Mouse (Mus musculus) CH12.LX (cell line): ENCODE data around the gene Vmn1r16. TPM values are rescaled to one million over a fixed set of nuclear protein-coding genes. Genes with fewer than 3 reads are reported as not detected.

ENCODE experiments used
- DNase-seq: peaks from one replicate; pipeline ENCODE4 v3.0.0-alpha.2; 2013; ENCODE audit errors: extremely low read depth
- H3K27ac ChIP-seq: 2 replicates; pipeline ENCODE4 v1.5.1; 2012; ENCODE audit warnings: low read depth, mild to moderate bottlenecking, control low read depth, moderate library complexity; ENCODE audit not compliant: insufficient read depth
- H3K27me3 ChIP-seq: replicated peaks from 2 replicates; pipeline ENCODE3; 2012; ENCODE audit warnings: inconsistent platforms
- H3K36me3 ChIP-seq, 2 experiments: replicated peaks in 1 of 2; 2 replicates each; pipeline versions ENCODE3 to v1.6.1; 2012; ENCODE audit warnings: inconsistent platforms in 1 of 2, low read length in 1 of 2, mild to moderate bottlenecking in 1 of 2, mixed read lengths in 1 of 2, moderate library complexity in 1 of 2; ENCODE audit not compliant: control insufficient read depth in 1 of 2, insufficient read depth in 1 of 2
- H3K4me1 ChIP-seq, 2 experiments: 2 replicates each; pipeline ENCODE4 v1.6.1; 2012; ENCODE audit warnings: inconsistent platforms in 1 of 2, moderate library complexity in 1 of 2; ENCODE audit not compliant: insufficient read depth in 2 of 2, control insufficient read depth in 1 of 2
- H3K4me2 ChIP-seq: 2 replicates; pipeline ENCODE4 v1.6.1; 2012; ENCODE audit warnings: low read depth, mild to moderate bottlenecking, control low read depth; ENCODE audit not compliant: poor library complexity, insufficient read depth, severe bottlenecking
- H3K4me3 ChIP-seq, 3 experiments: fragments of 150-350 bp in 1 of 3; sonication (generic) in 1 of 3; replicated peaks in 1 of 3; 2 replicates each; pipeline versions ENCODE3 to v1.5.1; 2011 to 2012; ENCODE audit warnings: low read depth in 2 of 3, low read length in 2 of 3, mild to moderate bottlenecking in 2 of 3, moderate library complexity in 2 of 3, control low read depth in 1 of 3, improper control_type of control experiment in 1 of 3, inconsistent platforms in 1 of 3, mixed read lengths in 1 of 3; ENCODE audit not compliant: poor library complexity in 1 of 3
- H3K79me2 ChIP-seq: replicated peaks from 2 replicates; pipeline ENCODE4 v1.6.1; 2012; ENCODE audit warnings: mild to moderate bottlenecking, moderate library complexity; ENCODE audit not compliant: control insufficient read depth, poor library complexity, insufficient read depth, severe bottlenecking; ENCODE audit errors: extremely low read depth
- H3K9ac ChIP-seq: 2 replicates; pipeline ENCODE4 v1.6.1; 2012; ENCODE audit warnings: low read depth, mild to moderate bottlenecking, control low read depth, moderate library complexity; ENCODE audit not compliant: insufficient read depth
- H3K9me3 ChIP-seq: replicated peaks from 2 replicates; pipeline ENCODE3; 2012; ENCODE audit warnings: low read length, inconsistent platforms, mixed read lengths
- EP300 ChIP-seq: IDR thresholded peaks from 2 replicates; pipeline ENCODE4 v1.6.1; 2011; ENCODE audit warnings: low read length, improper control_type of control experiment
- JUND ChIP-seq: conservative IDR thresholded peaks from 2 replicates; pipeline ENCODE4 v1.6.1; 2011; ENCODE audit warnings: low read depth, low read length, improper control_type of control experiment
- MAX ChIP-seq: IDR thresholded peaks from 2 replicates; pipeline ENCODE4 v1.6.1; 2011; ENCODE audit warnings: low read length, improper control_type of control experiment
- NELFE ChIP-seq: IDR thresholded peaks from 2 replicates; pipeline ENCODE4 v1.6.1; 2011; ENCODE audit warnings: low read depth, low read length, improper control_type of control experiment
- PAX5 ChIP-seq: IDR thresholded peaks from 2 replicates; pipeline ENCODE4 v1.6.1; 2012; ENCODE audit warnings: low read length, inconsistent platforms, mixed read lengths
- POLR2AphosphoS2 ChIP-seq: IDR thresholded peaks from 2 replicates; pipeline ENCODE4 v1.6.1; 2011; ENCODE audit warnings: low read depth, low read length, improper control_type of control experiment
- RAD21 ChIP-seq: IDR thresholded peaks from 2 replicates; pipeline ENCODE4 v1.6.1; 2011; ENCODE audit warnings: low read depth, mild to moderate bottlenecking, low read length, improper control_type of control experiment, moderate library complexity
- RCOR1 ChIP-seq: conservative IDR thresholded peaks from 2 replicates; pipeline ENCODE4 v1.6.1; 2012; ENCODE audit warnings: low read depth, mild to moderate bottlenecking, inconsistent platforms, low read length, improper control_type of control experiment
- TBP ChIP-seq: conservative IDR thresholded peaks from 2 replicates; pipeline ENCODE4 v1.6.1; 2011; ENCODE audit warnings: low read depth, low read length, improper control_type of control experiment
- TCF12 ChIP-seq: IDR thresholded peaks from 2 replicates; pipeline ENCODE4 v1.6.1; 2014; ENCODE audit warnings: low read depth, mild to moderate bottlenecking, inconsistent platforms, low read length, improper control_type of control experiment
- ZC3H11A ChIP-seq: IDR thresholded peaks from 2 replicates; pipeline ENCODE4 v1.6.1; 2012; ENCODE audit warnings: low read depth, mild to moderate bottlenecking, inconsistent platforms, low read length, improper control_type of control experiment
- dilution Hi-C: fragments of 300-500 bp; cut with MboI; formaldehyde crosslinking; loops from 2 replicates; pipeline ENCODE4 v1.14.3; 2020; ENCODE audit warnings: low sequenced_read_pairs; ENCODE audit not compliant: extremely low pct_unique_long_range_greater_than_20kb, extremely low pct_ligation_motif_present
- in situ Hi-C: fragments of 300-500 bp; cut with MboI; formaldehyde crosslinking; loops from 3 replicates; pipeline ENCODE4 v1.14.3; 2019; ENCODE audit warnings: low sequenced_read_pairs, low pct_ligation_motif_present, low pct_unique_long_range_greater_than_20kb, mixed read lengths
- polyA plus RNA-seq: library from polyadenylated mRNA; unstranded; fragments of >175 nt; gene quantifications from 2 replicates; pipeline ENCODE4 v1.2.1, GENCODE M21; 2012; ENCODE audit warnings: low read depth; ENCODE audit not compliant: insufficient read length
- total RNA-seq, 2 experiments: library from RNA; depleted of rRNA; stranded (reverse); fragments of 300-350 nt in 1 of 2; fragments of >200 nt in 1 of 2; gene quantifications; 2 replicates each; pipeline ENCODE4 v1.2.3; 2012 to 2014

Gene Vmn1r16
- total and polyA plus RNA-seq, 3 experiments = not detected

GRCm38 (mm10) chr6:57271881-57272280, 57.4 kb downstream of the Vmn1r16 start:
- no peaks in the 10 kb centered on the region for H3K9me3 ChIP-seq
- H3K4me2 ChIP-seq = no peak overlapping the region
- DNase-seq = no peak
- dilution Hi-C loops = no loop called here
- H3K79me2 ChIP-seq = no peaks in the 10 kb centered on the region
- TF ChIP-seq PAX5 (no peak), NELFE (no peak), EP300 (no peak), RAD21 (no peak), ZC3H11A (no peak), TBP (no peak), MAX (no peak), TCF12 (no peak), POLR2AphosphoS2 (no peak), RCOR1 (no peak), JUND (no peak)
- TF ChIP-seq, all 38 proteins: peak for 0
- Histone ChIP-seq H3K27me3 (no peaks in the 10 kb centered on the region), H3K36me3 (no peaks in the 10 kb centered on the region), H3K4me3 (no peak overlapping the region), H3K9ac (no peak overlapping the region), H3K4me1 (no peaks in the 10 kb centered on the region), H3K27ac (no peak overlapping the region)
- in situ Hi-C loops = no loop called here

Other genes starting within 250 kb of the Vmn1r16 start
- gene Vmn1r10, start 220.0 kb downstream of the Vmn1r16 start, total RNA-seq (2012; rRNA removed) = not detected in 2 replicates
- not detected in 2 replicates for gene Vmn1r10, start 220.0 kb downstream of the Vmn1r16 start, total RNA-seq (2014; rRNA removed)
- gene Vmn1r10, start 220.0 kb downstream of the Vmn1r16 start, polyA plus RNA-seq = not detected in 2 replicates
- gene Vmn1r11, start 196.0 kb downstream of the Vmn1r16 start, total RNA-seq (2012; rRNA removed) = not detected in 2 replicates
- gene Vmn1r11, start 196.0 kb downstream of the Vmn1r16 start, total RNA-seq (2014; rRNA removed) = not detected in 2 replicates
- not detected in 2 replicates for gene Vmn1r11, start 196.0 kb downstream of the Vmn1r16 start, polyA plus RNA-seq
- not detected in 2 replicates for gene Vmn1r12, start 172.6 kb downstream of the Vmn1r16 start, total RNA-seq (2012; rRNA removed)
- not detected in 2 replicates for gene Vmn1r12, start 172.6 kb downstream of the Vmn1r16 start, total RNA-seq (2014; rRNA removed)
- not detected in 2 replicates for gene Vmn1r12, start 172.6 kb downstream of the Vmn1r16 start, polyA plus RNA-seq
- gene Vmn1r13, start 126.2 kb downstream of the Vmn1r16 start, total RNA-seq (2012; rRNA removed) = not detected in 2 replicates
- not detected in 2 replicates for gene Vmn1r13, start 126.2 kb downstream of the Vmn1r16 start, total RNA-seq (2014; rRNA removed)
- gene Vmn1r13, start 126.2 kb downstream of the Vmn1r16 start, polyA plus RNA-seq = 0.04 TPM in 2 replicates
- not detected in 2 replicates for gene Vmn1r14, start 97.8 kb downstream of the Vmn1r16 start, total RNA-seq (2012; rRNA removed)
- not detected in 2 replicates for gene Vmn1r14, start 97.8 kb downstream of the Vmn1r16 start, total RNA-seq (2014; rRNA removed)
- not detected in 2 replicates for gene Vmn1r14, start 97.8 kb downstream of the Vmn1r16 start, polyA plus RNA-seq
- not detected in 2 replicates for gene Vmn1r15, start 71.5 kb downstream of the Vmn1r16 start, total RNA-seq (2012; rRNA removed)
- not detected in 2 replicates for gene Vmn1r15, start 71.5 kb downstream of the Vmn1r16 start, total RNA-seq (2014; rRNA removed)
- gene Vmn1r15, start 71.5 kb downstream of the Vmn1r16 start, polyA plus RNA-seq = 0.27 TPM in 1 of 2 replicates, not detected in the other
- not detected in 2 replicates for gene Vmn1r17, start 34.2 kb upstream of the Vmn1r16 start, total RNA-seq (2012; rRNA removed)
- not detected in 2 replicates for gene Vmn1r17, start 34.2 kb upstream of the Vmn1r16 start, total RNA-seq (2014; rRNA removed)
- not detected in 2 replicates for gene Vmn1r17, start 34.2 kb upstream of the Vmn1r16 start, polyA plus RNA-seq
- not detected in 2 replicates for gene Vmn1r18, start 66.3 kb upstream of the Vmn1r16 start, total RNA-seq (2012; rRNA removed)
- not detected in 2 replicates for gene Vmn1r18, start 66.3 kb upstream of the Vmn1r16 start, total RNA-seq (2014; rRNA removed)
- gene Vmn1r18, start 66.3 kb upstream of the Vmn1r16 start, polyA plus RNA-seq = not detected in 2 replicates
- not detected in 2 replicates for gene Vmn1r19, start 74.3 kb upstream of the Vmn1r16 start, total RNA-seq (2012; rRNA removed)
- gene Vmn1r19, start 74.3 kb upstream of the Vmn1r16 start, total RNA-seq (2014; rRNA removed) = not detected in 2 replicates
- gene Vmn1r19, start 74.3 kb upstream of the Vmn1r16 start, polyA plus RNA-seq = not detected in 2 replicates
- gene Vmn1r20, start 99.4 kb upstream of the Vmn1r16 start, total RNA-seq (2012; rRNA removed) = not detected in 2 replicates
- not detected in 2 replicates for gene Vmn1r20, start 99.4 kb upstream of the Vmn1r16 start, total RNA-seq (2014; rRNA removed)
- gene Vmn1r20, start 99.4 kb upstream of the Vmn1r16 start, polyA plus RNA-seq = not detected in 2 replicates
- gene Ppm1k, start 206.0 kb upstream of the Vmn1r16 start, total RNA-seq (2012; rRNA removed) = 9.8 and 10.5 TPM in 2 replicates
- 15.1 and 27.1 TPM in 2 replicates for gene Ppm1k, start 206.0 kb upstream of the Vmn1r16 start, total RNA-seq (2014; rRNA removed)
- gene Ppm1k, start 206.0 kb upstream of the Vmn1r16 start, polyA plus RNA-seq = 11.0 and 17.1 TPM in 2 replicates